Mouse (Mus musculus): Measurements from ENCODE around the gene Hcn4. TPM values are rescaled to one million over a fixed set of nuclear protein-coding genes. Genes with fewer than 3 reads are reported as not detected.

Hcn4 gene
- polyA plus RNA-seq (2015; fragmentation: Nextera tagmentation; extraction: Ambion mirVana): not detected in 2 replicates

DNA sequence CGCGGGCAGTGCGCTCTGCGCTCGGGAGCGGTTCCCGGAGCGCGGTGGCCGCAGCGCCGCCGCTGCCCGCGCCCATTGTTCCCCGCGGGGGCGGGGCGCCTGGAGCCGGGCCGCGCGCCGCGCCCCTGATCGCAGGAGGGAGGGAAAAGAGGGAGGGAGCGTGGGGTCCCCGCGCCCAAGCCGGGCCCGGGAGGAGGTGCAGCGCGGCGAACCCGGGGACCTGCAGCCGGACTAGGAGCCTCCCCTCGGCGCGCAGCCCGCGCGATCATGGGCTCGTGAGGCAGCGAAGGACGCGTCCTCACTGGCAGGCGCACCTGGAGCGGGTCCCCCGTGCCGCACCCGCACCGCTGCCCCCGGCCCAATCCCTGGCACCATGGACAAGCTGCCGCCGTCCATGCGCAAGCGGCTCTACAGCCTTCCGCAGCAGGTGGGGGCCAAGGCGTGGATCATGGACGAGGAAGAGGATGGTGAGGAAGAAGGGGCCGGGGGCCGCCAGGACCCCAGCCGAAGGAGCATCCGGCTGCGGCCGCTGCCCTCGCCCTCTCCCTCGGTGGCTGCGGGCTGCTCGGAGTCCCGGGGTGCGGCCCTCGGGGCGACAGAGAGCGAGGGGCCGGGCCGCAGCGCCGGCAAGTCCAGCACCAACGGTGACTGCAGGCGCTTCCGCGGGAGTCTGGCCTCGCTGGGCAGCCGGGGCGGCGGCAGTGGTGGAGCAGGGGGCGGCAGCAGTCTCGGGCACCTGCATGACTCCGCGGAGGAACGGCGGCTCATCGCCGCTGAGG lies at the start of gene Hcn4:
Gene Hcn4, plus strand, starts transcription at position 274 of the 779 bp plus-strand sequence.

Other genes starting within 250 kb of the Hcn4 start
- gene Nptn, start 241.2 kb upstream of the Hcn4 start, polyA plus RNA-seq (2015; fragmentation: Nextera tagmentation; extraction: Ambion mirVana): 143 and 150 TPM in 2 replicates
- 56.3 and 63.7 TPM in 2 replicates for gene Rec114, start 79.4 kb upstream of the Hcn4 start, polyA plus RNA-seq (2015; fragmentation: Nextera tagmentation; extraction: Ambion mirVana)
- 4.5 and 6.5 TPM in 2 replicates for gene Neo1, start 213.0 kb downstream of the Hcn4 start, polyA plus RNA-seq (2015; fragmentation: Nextera tagmentation; extraction: Ambion mirVana)